ENCODE assay signal across 10 mouse cellular contexts in the genomic region with DNA sequence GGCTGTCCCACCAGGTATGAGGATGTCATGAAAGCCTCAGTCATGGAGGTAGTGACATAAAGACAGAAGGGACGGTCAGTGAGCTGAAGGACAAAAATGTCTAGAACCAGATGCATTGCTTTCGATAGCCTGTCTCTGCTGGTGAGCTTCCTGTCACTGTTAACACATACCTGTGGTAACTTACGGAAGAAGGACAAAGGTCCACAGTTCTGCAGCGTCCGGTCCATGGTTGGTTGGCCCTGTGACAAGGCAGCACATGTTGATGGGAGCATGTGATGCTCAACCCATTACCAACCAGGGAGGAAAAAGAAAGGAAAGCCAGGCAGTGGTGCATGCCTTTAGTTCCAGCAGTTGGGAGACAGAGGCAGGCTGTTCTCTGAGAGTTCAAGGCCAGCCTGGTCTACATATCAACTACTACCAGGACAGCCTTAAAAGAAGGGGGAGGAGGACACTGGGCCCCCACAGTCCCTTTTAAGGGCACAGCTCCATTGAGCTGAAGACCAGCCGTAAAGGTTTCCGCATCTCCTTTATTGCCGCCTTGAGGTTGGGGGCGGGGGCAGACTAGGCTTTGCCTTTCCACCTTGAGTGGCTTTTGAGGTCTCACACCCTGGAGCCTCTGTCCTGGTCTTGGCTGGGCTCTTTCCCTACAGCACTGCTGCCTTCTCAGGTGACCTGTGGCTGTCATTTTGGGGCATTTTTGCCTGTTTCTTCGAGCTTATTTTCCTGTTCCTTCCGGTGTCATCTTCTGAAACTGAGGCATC. TPM values are rescaled to one million over a fixed set of nuclear protein-coding genes. Genes with fewer than 3 reads are reported as not detected.
DNase-seq lines count a peak whose midpoint lies in the region; ATAC-seq and TF ChIP-seq lines count a peak whose summit lies in the region.
"Had no signal": no experiment of that assay in that cellular context is flagged by ENCODE, and none has a peak within 500 bp of the region (broad histone marks: within the 10 kb centered on the region; RNA-seq: fewer than 3 reads in every experiment).

No protein-coding gene starts in this region.

- no peaks in the 10 kb centered on the region for H3K9me3 ChIP-seq in embryonic facial prominence, embryonic 15.5 days (replicated peaks)
- H3K9me3 ChIP-seq in liver, postnatal 0 days (ENCODE audit: low read length) = no peaks in the 10 kb centered on the region
- no peaks in the 10 kb centered on the region for H3K9me3 ChIP-seq in heart, embryonic 10.5 days
- H3K9me3 ChIP-seq: megakaryocyte, embryonic 14.5 days had no signal

- no peak for ATAC-seq in embryonic facial prominence, embryonic 15.5 days (ENCODE audit: insufficient number of reproducible peaks, low FRiP score, low TSS enrichment, low read depth)
- ATAC-seq in liver, postnatal 0 days = peak; percentile 82

- no peak for DNase-seq in layer of hippocampus, adult 2 months (ENCODE audit: low spot score in 2 of 2)
- no peak for DNase-seq in layer of hippocampus, postnatal 36 days
- peak; percentile 72 for DNase-seq in ES-CJ7 (ENCODE audit: low read depth, low spot score)
- DNase-seq in liver, postnatal 0 days = peak; percentile 74
- no peak for DNase-seq in embryo, embryonic 10 days (ENCODE audit: low spot score)
- no peak for DNase-seq in heart, embryonic 10.5 days (ENCODE audit: low spot score)
- DNase-seq: thymus, postnatal 25 days had no signal

- TF ChIP-seq EP300 in liver, postnatal 0 days (IDR thresholded peaks at IDR 0.05; ENCODE audit: low read depth) = no peak

- H3K4me3 ChIP-seq in layer of hippocampus, adult 2 months = no peak overlapping the region
- no peak overlapping the region for H3K4me3 ChIP-seq in embryonic facial prominence, embryonic 15.5 days (replicated peaks)
- H3K4me3 ChIP-seq in liver, postnatal 0 days (ENCODE audit: low read depth, low read length) = no peak overlapping the region
- no peak overlapping the region for H3K4me3 ChIP-seq in heart, embryonic 10.5 days

- H3K4me2 ChIP-seq in embryonic facial prominence, embryonic 15.5 days (replicated peaks) = no peak overlapping the region
- H3K4me2 ChIP-seq in liver, postnatal 0 days (ENCODE audit: low read depth, low read length) = peak overlapping the region; percentile 44
- H3K4me2 ChIP-seq: heart, embryonic 11.5 days had no signal

- no peak overlapping the region for H3K9ac ChIP-seq in embryonic facial prominence, embryonic 15.5 days
- H3K9ac ChIP-seq in liver, postnatal 0 days (replicated peaks) = no peak overlapping the region; the same call in 1 of the 2 replicates

- H3K36me3 ChIP-seq in embryonic facial prominence, embryonic 15.5 days = peaks cover 4% of the 10 kb centered on the region; the same call in 1 of the 2 replicates
- H3K36me3 ChIP-seq in liver, postnatal 0 days (replicated peaks; ENCODE audit: insufficient read depth, low read length) = no peaks in the 10 kb centered on the region; the same call in 1 of the 2 replicates
- H3K36me3 ChIP-seq in heart, embryonic 10.5 days = peaks cover 12% of the 10 kb centered on the region

- H3K27ac ChIP-seq in layer of hippocampus, adult 2 months = peak overlapping the region; percentile 68
- H3K27ac ChIP-seq in embryonic facial prominence, embryonic 15.5 days (replicated peaks) = peak overlapping the region; percentile 36; the same call in 1 of the 2 replicates
- peak overlapping the region; percentile 83 for H3K27ac ChIP-seq in liver, postnatal 0 days (ENCODE audit: low read depth)
- H3K27ac ChIP-seq in heart, embryonic 10.5 days = no peak overlapping the region; the same call in 1 of the 2 replicates

- H3K4me1 ChIP-seq in embryonic facial prominence, embryonic 15.5 days = peaks cover 81% of the 10 kb centered on the region
- peaks cover 50% of the 10 kb centered on the region for H3K4me1 ChIP-seq in liver, postnatal 0 days (ENCODE audit: insufficient read depth)
- H3K4me1 ChIP-seq in heart, embryonic 10.5 days = peaks cover 76% of the 10 kb centered on the region

- H3K27me3 ChIP-seq in embryonic facial prominence, embryonic 15.5 days = no peaks in the 10 kb centered on the region
- H3K27me3 ChIP-seq in liver, postnatal 0 days (ENCODE audit: insufficient read depth, low read length) = no peaks in the 10 kb centered on the region
- H3K27me3 ChIP-seq in heart, embryonic 10.5 days (ENCODE audit: insufficient read depth, poor library complexity, severe bottlenecking) = no peaks in the 10 kb centered on the region
- H3K27me3 ChIP-seq: megakaryocyte, embryonic 14.5 days had no signal

- WGBS in embryonic facial prominence, embryonic 15.5 days = 81% methylated on average over 11 of the region's 11 CpGs
- WGBS in liver, postnatal 0 days (ENCODE audit: insufficient replicate concordance) = 70% methylated on average over 11 of the region's 11 CpGs
- WGBS in heart, embryonic 10.5 days = 81% methylated on average over 11 of the region's 11 CpGs

- TF ChIP-seq CTCF in layer of hippocampus, adult 2 months (conservative IDR thresholded peaks at IDR 0.05) = no peak
- no peak for TF ChIP-seq CTCF in liver, postnatal 0 days (IDR thresholded peaks at IDR 0.05; ENCODE audit: low read depth)

RNA-seq across cellular contexts. Expression of a gene that starts 14.3 kb away (rescaled TPM):
- 100 to 1,000 TPM; 288 to 305 TPM for total RNA-seq in layer of hippocampus, adult 2 months (2021)
- 100 to 1,000 TPM; 271 to 276 TPM for total RNA-seq in layer of hippocampus, postnatal 36 days (2021)
- 54.0 and 56.2 TPM in 2 replicates for polyA plus RNA-seq in embryonic facial prominence, embryonic 15.5 days (2015; fragmentation: Nextera tagmentation; extraction: Ambion mirVana)
- 7.5 and 8.4 TPM in 2 replicates for polyA plus RNA-seq in liver, postnatal 0 days (2015; fragmentation: Nextera tagmentation; extraction: Ambion mirVana)
- 44.1 and 54.6 TPM in 2 replicates for polyA plus RNA-seq in heart, embryonic 10.5 days (2016; fragmentation: Nextera tagmentation; extraction: Ambion mirVana)

Comparison
In these comparisons a context has a peak if more than half of its experiments do, and no peak if none do; other contexts are left out.
1. DNase-seq: peak in ES-CJ7 (single experiment) and liver, postnatal 0 days (single experiment); none in layer of hippocampus, adult 2 months (0 of 2), layer of hippocampus, postnatal 36 days (0 of 2), embryo, embryonic 10 days (single experiment) and heart, embryonic 10.5 days (single experiment).